Mouse (Mus musculus) MEL (cell line): ENCODE data around the gene Mpig6b. TPM values are rescaled to one million over a fixed set of nuclear protein-coding genes. Genes with fewer than 3 reads are reported as not detected.

Experiments used
- DNase-seq: peaks from one replicate; pipeline ENCODE4 v3.0.0; 2011; ENCODE audit warnings: low read depth, low spot score
- H3K27ac ChIP-seq: 2 replicates; pipeline ENCODE4 v1.5.1; 2012; ENCODE audit warnings: low read depth, mild to moderate bottlenecking, control low read depth, low read length, moderate library complexity; ENCODE audit not compliant: control insufficient read depth
- H3K27me3 ChIP-seq, 2 experiments: fragments of 150-350 bp in 1 of 2; sonication (generic) in 1 of 2; 2 replicates each; pipeline ENCODE4 v1.6.1; 2012; ENCODE audit warnings: low read length in 2 of 2, mild to moderate bottlenecking in 2 of 2, improper control_type of control experiment in 1 of 2, moderate library complexity in 1 of 2; ENCODE audit not compliant: insufficient read depth in 2 of 2, control insufficient read depth in 1 of 2
- H3K36me3 ChIP-seq, 2 experiments: 2 replicates each; pipeline ENCODE4 v1.6.1; 2012 to 2014; ENCODE audit warnings: low read length in 2 of 2, improper control_type of control experiment in 1 of 2, inconsistent platforms in 1 of 2, mild to moderate bottlenecking in 1 of 2; ENCODE audit not compliant: insufficient read depth in 2 of 2, control insufficient read depth in 1 of 2
- H3K4me1 ChIP-seq, 2 experiments: fragments of 150-350 bp in 1 of 2; sonication (generic) in 1 of 2; 2 replicates each; pipeline ENCODE4 v1.6.1; 2012; ENCODE audit warnings: low read length in 2 of 2, improper control_type of control experiment in 1 of 2, mild to moderate bottlenecking in 1 of 2; ENCODE audit not compliant: insufficient read depth in 2 of 2, control insufficient read depth in 1 of 2
- H3K4me3 ChIP-seq, 2 experiments: fragments of 150-350 bp in 1 of 2; sonication (generic) in 1 of 2; 2 replicates each; pipeline ENCODE4 v1.5.1; 2012; ENCODE audit warnings: low read depth in 2 of 2, low read length in 2 of 2, mild to moderate bottlenecking in 2 of 2, moderate library complexity in 2 of 2, control low read depth in 1 of 2, improper control_type of control experiment in 1 of 2; ENCODE audit not compliant: control insufficient read depth in 1 of 2, insufficient read depth in 1 of 2
- H3K79me2 ChIP-seq: 2 replicates; pipeline ENCODE4 v1.6.1; 2012; ENCODE audit warnings: mild to moderate bottlenecking, low read length, moderate library complexity; ENCODE audit not compliant: control insufficient read depth, poor library complexity, insufficient read depth
- H3K9ac ChIP-seq: 2 replicates; pipeline ENCODE4 v1.6.1; 2012; ENCODE audit warnings: low read depth, mild to moderate bottlenecking, control low read depth, low read length, moderate library complexity; ENCODE audit not compliant: control insufficient read depth, poor library complexity, severe bottlenecking
- H3K9me3 ChIP-seq: fragments of 150-350 bp; sonication (generic); replicated peaks from 2 replicates; pipeline ENCODE4 v1.6.1; 2012; ENCODE audit warnings: mild to moderate bottlenecking, low read length, improper control_type of control experiment, moderate library complexity; ENCODE audit not compliant: insufficient read depth
- BHLHE40 ChIP-seq: IDR thresholded peaks from 2 replicates; pipeline ENCODE4 v1.6.1; 2012; ENCODE audit warnings: low read depth, mild to moderate bottlenecking, inconsistent platforms, low read length, improper control_type of control experiment, borderline replicate concordance
- CHD2 ChIP-seq: IDR thresholded peaks from 2 replicates; pipeline ENCODE4 v1.6.1; 2011; ENCODE audit warnings: low read length, improper control_type of control experiment
- E2F4 ChIP-seq: IDR thresholded peaks from 2 replicates; pipeline ENCODE4 v1.6.1; 2011; ENCODE audit warnings: low read depth, low read length, improper control_type of control experiment, borderline replicate concordance
- ETS1 ChIP-seq: IDR thresholded peaks from 2 replicates; pipeline ENCODE4 v1.6.1; 2012; ENCODE audit warnings: low read depth, mild to moderate bottlenecking, inconsistent platforms, low read length, improper control_type of control experiment, moderate library complexity
- HCFC1 ChIP-seq: IDR thresholded peaks from 2 replicates; pipeline ENCODE4 v1.6.1; 2012; ENCODE audit warnings: low read depth, mild to moderate bottlenecking, inconsistent platforms, low read length, improper control_type of control experiment, moderate library complexity
- MAFK ChIP-seq: IDR thresholded peaks from 2 replicates; pipeline ENCODE4 v1.6.1; 2011; ENCODE audit warnings: low read depth, mild to moderate bottlenecking, low read length, improper control_type of control experiment, borderline replicate concordance
- MAZ ChIP-seq: IDR thresholded peaks from 2 replicates; pipeline ENCODE4 v1.6.1; 2012; ENCODE audit warnings: low read depth, mild to moderate bottlenecking, inconsistent platforms, low read length, improper control_type of control experiment
- MEF2A ChIP-seq: IDR thresholded peaks from 2 replicates; pipeline ENCODE4 v1.6.1; 2014; ENCODE audit warnings: low read depth, mild to moderate bottlenecking, inconsistent platforms, low read length, improper control_type of control experiment; ENCODE audit not compliant: poor library complexity, insufficient replicate concordance, severe bottlenecking; ENCODE audit errors: extremely low read depth
- MXI1 ChIP-seq: IDR thresholded peaks from 2 replicates; pipeline ENCODE4 v1.6.1; 2011; ENCODE audit warnings: mild to moderate bottlenecking, low read depth, low read length, improper control_type of control experiment
- MYB ChIP-seq: IDR thresholded peaks from 2 replicates; pipeline ENCODE4 v1.6.1; 2011; ENCODE audit warnings: mild to moderate bottlenecking, low read depth, low read length, improper control_type of control experiment
- MYC ChIP-seq: IDR thresholded peaks from 2 replicates; pipeline ENCODE4 v1.6.1; 2011; ENCODE audit warnings: low read depth, mild to moderate bottlenecking, low read length, improper control_type of control experiment, moderate library complexity
- POLR2A ChIP-seq, 2 experiments: IDR thresholded peaks; 2 replicates each; pipeline ENCODE4 v1.6.1; 2011 to 2012; ENCODE audit warnings: low read length in 2 of 2, mild to moderate bottlenecking in 2 of 2, control low read depth in 1 of 2, improper control_type of control experiment in 1 of 2, low read depth in 1 of 2, moderate library complexity in 1 of 2; ENCODE audit not compliant: control insufficient read depth in 1 of 2, insufficient read depth in 1 of 2, poor library complexity in 1 of 2
- POLR2AphosphoS2 ChIP-seq: IDR thresholded peaks from 2 replicates; pipeline ENCODE4 v1.6.1; 2011; ENCODE audit warnings: low read length, improper control_type of control experiment
- POLR2AphosphoS5 ChIP-seq: IDR thresholded peaks from 2 replicates; pipeline ENCODE4 v1.6.1; 2012; ENCODE audit warnings: low read depth, borderline replicate concordance, mild to moderate bottlenecking, inconsistent platforms, low read length, moderate library complexity, mixed read lengths
- RAD21 ChIP-seq: IDR thresholded peaks from 2 replicates; pipeline ENCODE4 v1.6.1; 2011; ENCODE audit warnings: mild to moderate bottlenecking, low read depth, low read length, improper control_type of control experiment
- RCOR1 ChIP-seq: IDR thresholded peaks from 2 replicates; pipeline ENCODE4 v1.6.1; 2012; ENCODE audit warnings: low read depth, mild to moderate bottlenecking, inconsistent platforms, low read length, improper control_type of control experiment
- SIN3A ChIP-seq: IDR thresholded peaks from 2 replicates; pipeline ENCODE4 v1.6.1; 2012; ENCODE audit warnings: low read length, improper control_type of control experiment, inconsistent platforms
- TAL1 ChIP-seq: IDR thresholded peaks from 2 replicates; pipeline ENCODE4 v1.6.1; 2012; ENCODE audit warnings: mild to moderate bottlenecking, inconsistent platforms, low read length, moderate library complexity, mixed read lengths
- TBP ChIP-seq: IDR thresholded peaks from 2 replicates; pipeline ENCODE4 v1.8.0; 2011; ENCODE audit warnings: low read depth, low read length, improper control_type of control experiment
- UBTF ChIP-seq: IDR thresholded peaks from 2 replicates; pipeline ENCODE4 v1.6.1; 2012; ENCODE audit warnings: low read depth, mild to moderate bottlenecking, inconsistent platforms, low read length, improper control_type of control experiment, moderate library complexity, borderline replicate concordance; ENCODE audit not compliant: insufficient read depth
- USF2 ChIP-seq, 2 experiments: IDR thresholded peaks; 2 replicates each; pipeline ENCODE4 v1.6.1; 2011 to 2012; ENCODE audit warnings: improper control_type of control experiment in 2 of 2, low read length in 2 of 2, borderline replicate concordance in 1 of 2, inconsistent platforms in 1 of 2, low read depth in 1 of 2, mild to moderate bottlenecking in 1 of 2; ENCODE audit not compliant: insufficient read depth in 1 of 2
- ZC3H11A ChIP-seq: IDR thresholded peaks from 2 replicates; pipeline ENCODE4 v1.6.1; 2012; ENCODE audit warnings: low read depth, mild to moderate bottlenecking, inconsistent platforms, low read length, improper control_type of control experiment
- ZMIZ1 ChIP-seq: IDR thresholded peaks from 2 replicates; pipeline ENCODE4 v1.6.1; 2012; ENCODE audit warnings: low read depth, mild to moderate bottlenecking, inconsistent platforms, low read length, improper control_type of control experiment, moderate library complexity
- polyA plus RNA-seq, 2 experiments: library from polyadenylated mRNA; stranded (reverse) in 1 of 2; unstranded in 1 of 2; fragments of >175 nt in 1 of 2; fragments of >200 nt in 1 of 2; gene quantifications; 2 replicates each; pipeline versions ENCODE4 v1.2.1 to v1.2.4; 2012; ENCODE audit warnings: low replicate concordance in 2 of 2, low read depth in 1 of 2; ENCODE audit not compliant: insufficient read length in 2 of 2, insufficient read depth in 1 of 2, missing spikeins in 1 of 2
- total RNA-seq: library from RNA; depleted of rRNA; stranded (reverse); fragments of 300-350 nt; gene quantifications from 2 replicates; pipeline ENCODE4 v1.2.3, GENCODE M21; 2012

Gene Mpig6b
- total and polyA plus RNA-seq, 3 experiments, result not detected

GRCm38 (mm10) chr17:35077285-35077684, 11.3 kb upstream of the Mpig6b start:
- no peak for DNase-seq
- Histone ChIP-seq H3K4me3 (no peak overlapping the region), H3K9ac (no peak overlapping the region), H3K36me3 (peaks cover 0 to 21% of the 10 kb centered on the region in 2 experiments; a peak in 2 of 4 replicates), H3K4me1 (peaks cover 15 to 24% of the 10 kb centered on the region in 2 experiments), H3K27ac (no peak overlapping the region), H3K9me3 (no peaks in the 10 kb centered on the region), H3K79me2 (no peaks in the 10 kb centered on the region), H3K27me3 (no peaks in the 10 kb centered on the region)
- TF ChIP-seq TAL1, result no peak
- no peak for TF ChIP-seq ZC3H11A
- TF ChIP-seq POLR2AphosphoS2, result no peak

GRCm38 (mm10) chr17:35076507-35077176, 10.7 kb upstream of the Mpig6b start, which contains the start of gene Ly6g6e:
Gene Ly6g6e (plus strand): TSS chr17:35076902.
- no peak for DNase-seq
- Histone ChIP-seq H3K27me3 (no peaks in the 10 kb centered on the region), H3K9ac (no peak within 1 kb of the TSS), H3K79me2 (no peaks in the 10 kb centered on the region), H3K4me3 (no peak within 1 kb of the TSS), H3K27ac (no peak within 1 kb of the TSS), H3K9me3 (no peaks in the 10 kb centered on the region), H3K36me3 (peaks cover 0 to 21% of the 10 kb centered on the region in 2 experiments; a peak in 2 of 4 replicates), H3K4me1 (peaks cover 15 to 22% of the 10 kb centered on the region in 2 experiments)
- TF ChIP-seq ZMIZ1 (no peak), RAD21 (no peak), CHD2 (no peak), SIN3A (no peak), RCOR1 (no peak), POLR2AphosphoS5 (no peak)

GRCm38 (mm10) chr17:35074097-35074496, 8.1 kb upstream of the Mpig6b start:
- no peak for DNase-seq
- no peaks in the 10 kb centered on the region for H3K9me3 ChIP-seq
- no peaks in the 10 kb centered on the region for H3K27me3 ChIP-seq
- H3K4me3 ChIP-seq, result no peak overlapping the region
- H3K9ac ChIP-seq, result no peak overlapping the region
- H3K4me1 ChIP-seq, result peaks cover 2 to 11% of the 10 kb centered on the region in 2 experiments; a peak in 2 of 4 replicates
- peaks cover 0 to 4% of the 10 kb centered on the region in 2 experiments; a peak in 2 of 4 replicates for H3K36me3 ChIP-seq
- TF ChIP-seq HCFC1 (no peak), MEF2A (no peak), E2F4 (no peak), TBP (no peak), RCOR1 (no peak), POLR2AphosphoS5 (no peak), MAZ (no peak), ZMIZ1 (no peak), MXI1 (no peak), ETS1 (no peak), UBTF (no peak), POLR2A (IDR thresholded peaks at IDR 0.05; ENCODE audit: control insufficient read depth in 1 of 2, insufficient read depth in 1 of 2, low read depth in 1 of 2, low read length in 2 of 2, poor library complexity in 1 of 2) (no peak), BHLHE40 (no peak), TAL1 (no peak), USF2 (IDR thresholded peaks at IDR 0.05; ENCODE audit: borderline replicate concordance in 1 of 2, insufficient read depth in 1 of 2, low read depth in 1 of 2, low read length in 2 of 2) (no peak), MYB (no peak), MAFK (no peak), SIN3A (no peak), POLR2AphosphoS2 (no peak), MYC (no peak)
- H3K27ac ChIP-seq, result no peak overlapping the region
- no peaks in the 10 kb centered on the region for H3K79me2 ChIP-seq
